Mouse (Mus musculus): ENCODE data around the gene Hivep3. TPM values are rescaled to one million over a fixed set of nuclear protein-coding genes. Genes with fewer than 3 reads are reported as not detected.
A peak's percentile ranks its signal among the peaks of the same experiment; 100 is the strongest.

Gene Hivep3
- polyA plus RNA-seq (2015; fragmentation: Nextera tagmentation; extraction: Ambion mirVana): 7.4 and 8.9 TPM in 2 replicates

DNA sequence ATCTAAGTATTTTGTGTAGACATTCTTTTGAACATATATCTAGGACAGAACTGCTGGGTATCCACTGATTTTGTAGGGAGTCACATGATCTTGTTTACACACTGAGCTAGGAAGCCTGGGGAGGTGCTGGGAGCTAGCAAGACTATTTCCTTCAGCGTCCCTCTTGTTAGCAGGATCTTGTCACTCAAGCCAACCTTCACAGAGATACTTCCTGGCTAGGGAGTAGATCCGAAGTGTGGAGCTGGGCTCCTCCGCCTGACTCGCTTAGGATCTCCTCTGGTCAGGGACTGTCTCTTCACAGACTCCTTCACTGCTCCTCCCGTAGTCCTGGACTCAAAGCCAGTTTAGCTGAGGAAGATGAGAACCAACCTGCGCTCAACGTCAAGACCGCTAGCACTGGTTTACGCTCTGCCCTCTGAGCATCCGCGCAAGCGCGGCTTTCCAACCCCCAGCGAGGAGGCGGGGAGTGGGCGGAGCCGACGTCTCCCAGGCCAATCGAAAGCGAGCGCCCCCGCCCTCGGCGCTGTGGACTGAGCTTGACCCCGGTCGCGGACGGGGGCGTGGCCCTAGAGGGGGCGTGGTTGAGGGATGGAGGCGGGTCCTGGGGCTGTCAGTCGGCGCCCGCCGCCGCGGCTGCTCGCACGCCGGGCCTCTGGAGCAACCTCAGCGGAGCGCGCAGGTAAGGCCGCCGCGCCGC lies at the start of gene Hivep3:
Hivep3 (plus strand) TSS at position 601 of the 697 bp plus-strand sequence.
- H3K27me3 ChIP-seq: peaks cover 20% of the 10 kb centered on the region
- H3K36me3 ChIP-seq: no peaks in the 10 kb centered on the region
- peak within 1 kb of the TSS; percentile 90 for H3K4me3 ChIP-seq (replicated peaks)
- H3K27ac ChIP-seq: peak within 1 kb of the TSS; percentile 85
- peak; percentile 98 for ATAC-seq (replicated peaks; ENCODE audit: low FRiP score)
- peak within 1 kb of the TSS; percentile 80 for H3K9ac ChIP-seq
- H3K9me3 ChIP-seq (replicated peaks): no peaks in the 10 kb centered on the region
- peaks cover 15% of the 10 kb centered on the region for H3K4me1 ChIP-seq
- peak within 1 kb of the TSS; percentile 99 for H3K4me2 ChIP-seq
- WGBS: under 1% methylated on average over 47 of the region's 47 CpGs

DNA sequence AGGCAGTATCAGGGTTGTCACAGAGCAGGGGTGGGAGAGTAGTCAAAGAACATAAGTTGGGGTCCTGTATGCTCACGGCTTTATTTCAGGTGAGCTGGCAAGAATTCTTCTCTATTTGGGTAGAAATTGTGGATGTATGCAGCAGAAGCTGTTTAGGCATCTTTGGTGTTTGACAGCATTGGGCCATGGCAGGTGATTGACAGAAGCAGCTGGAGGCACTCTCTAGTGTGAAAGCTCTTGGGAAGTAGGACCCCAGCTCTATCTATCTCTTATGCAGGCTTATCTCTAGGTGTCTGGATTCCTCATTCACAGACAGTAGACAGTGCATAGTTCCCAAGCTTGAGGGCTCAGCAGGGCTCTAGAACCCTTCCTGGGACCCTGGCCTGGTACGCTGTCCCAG lies 47.8 kb upstream of the Hivep3 start:
- Histone ChIP-seq H3K36me3 (no peaks in the 10 kb centered on the region), H3K27ac (no peak overlapping the region), H3K9me3 (replicated peaks) (no peaks in the 10 kb centered on the region), H3K4me2 (no peak overlapping the region), H3K9ac (no peak overlapping the region), H3K4me1 (no peaks in the 10 kb centered on the region), H3K27me3 (no peaks in the 10 kb centered on the region), H3K4me3 (replicated peaks) (no peak overlapping the region)
- no peak for ATAC-seq (replicated peaks; ENCODE audit: low FRiP score)
- 92% methylated on average over 2 of the region's 2 CpGs for WGBS

DNA sequence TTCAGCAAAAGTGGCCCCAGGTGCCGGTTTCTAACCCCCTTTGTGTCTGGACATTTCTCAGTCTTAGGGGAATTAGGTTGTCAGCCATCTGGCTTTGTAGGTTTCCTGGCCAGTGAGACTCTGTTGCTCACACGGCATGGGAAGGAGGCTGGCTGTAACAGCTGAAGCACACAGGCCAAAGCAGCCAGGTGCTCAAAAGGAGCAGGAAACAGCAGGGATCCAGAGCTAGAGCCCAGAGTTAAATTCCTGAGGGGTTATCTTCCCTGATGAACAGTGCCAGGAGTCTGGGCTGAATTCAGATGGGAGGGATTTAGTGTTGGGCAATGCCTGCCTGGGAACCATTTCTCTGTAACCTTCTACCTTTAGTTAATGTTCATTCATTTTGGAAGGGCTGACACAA lies 35.2 kb upstream of the Hivep3 start:
- Histone ChIP-seq H3K9ac (no peak overlapping the region), H3K9me3 (replicated peaks) (no peaks in the 10 kb centered on the region), H3K4me3 (replicated peaks) (no peak overlapping the region), H3K27me3 (no peaks in the 10 kb centered on the region), H3K4me2 (no peak overlapping the region), H3K36me3 (no peaks in the 10 kb centered on the region), H3K27ac (no peak overlapping the region), H3K4me1 (no peaks in the 10 kb centered on the region)
- no peak for ATAC-seq (replicated peaks; ENCODE audit: low FRiP score)
- WGBS: 51% methylated on average over 2 of the region's 2 CpGs

GRCm38 (mm10) chr4:119701269-119701954 lies 32.2 kb upstream of the Hivep3 start:
- Histone ChIP-seq H3K36me3 (no peaks in the 10 kb centered on the region), H3K9me3 (replicated peaks) (no peaks in the 10 kb centered on the region), H3K4me3 (replicated peaks) (no peak overlapping the region), H3K27me3 (no peaks in the 10 kb centered on the region), H3K27ac (no peak overlapping the region), H3K4me1 (no peaks in the 10 kb centered on the region), H3K9ac (no peak overlapping the region), H3K4me2 (no peak overlapping the region)
- 87% methylated on average over 11 of the region's 11 CpGs for WGBS
- no peak for ATAC-seq (replicated peaks; ENCODE audit: low FRiP score)

- WGBS: 88% methylated on average over 8 of the region's 8 CpGs
Observed at GRCm38 (mm10) chr4:119703965-119704364, 29.6 kb upstream of the Hivep3 start.

DNA sequence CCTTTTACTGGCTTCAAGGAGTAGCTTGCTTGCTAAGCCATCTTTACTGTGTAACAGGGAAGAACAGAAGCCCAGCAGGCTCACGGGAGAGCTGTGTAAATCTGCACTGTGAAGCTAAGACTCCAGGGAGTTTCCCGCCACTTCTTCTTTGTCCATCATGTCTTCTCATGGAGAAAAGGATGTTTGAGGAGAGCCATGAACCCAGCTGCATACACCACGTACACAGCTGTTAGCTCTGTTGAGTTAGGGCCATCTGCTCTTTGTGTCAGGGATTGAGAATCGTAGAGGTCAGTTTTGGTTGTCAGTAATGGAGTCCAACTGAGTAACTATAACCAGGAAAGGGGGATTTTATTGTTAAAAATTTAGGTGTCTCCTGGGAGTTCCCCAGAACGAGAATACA lies 26.3 kb upstream of the Hivep3 start:
- Histone ChIP-seq H3K4me2 (no peak overlapping the region), H3K4me1 (peaks cover 3% of the 10 kb centered on the region; the same call in 1 of the 2 replicates), H3K27me3 (no peaks in the 10 kb centered on the region), H3K27ac (no peak overlapping the region), H3K9ac (no peak overlapping the region), H3K9me3 (replicated peaks) (no peaks in the 10 kb centered on the region), H3K4me3 (replicated peaks) (no peak overlapping the region), H3K36me3 (no peaks in the 10 kb centered on the region)
- WGBS: 57% methylated on average over 5 of the region's 5 CpGs
- ATAC-seq (replicated peaks; ENCODE audit: low FRiP score): no peak

More at GRCm38 (mm10) chr4:119703965-119704364, 29.6 kb upstream of the Hivep3 start:
- ATAC-seq (replicated peaks; ENCODE audit: low FRiP score): no peak
- no peak overlapping the region for H3K9ac ChIP-seq
- H3K27me3 ChIP-seq: no peaks in the 10 kb centered on the region
- no peaks in the 10 kb centered on the region for H3K9me3 ChIP-seq (replicated peaks)
- peaks cover 3% of the 10 kb centered on the region; the same call in 1 of the 2 replicates for H3K4me1 ChIP-seq
- no peak overlapping the region for H3K4me2 ChIP-seq
- no peak overlapping the region for H3K27ac ChIP-seq
- no peak overlapping the region for H3K4me3 ChIP-seq (replicated peaks)
- H3K36me3 ChIP-seq: no peaks in the 10 kb centered on the region

DNA sequence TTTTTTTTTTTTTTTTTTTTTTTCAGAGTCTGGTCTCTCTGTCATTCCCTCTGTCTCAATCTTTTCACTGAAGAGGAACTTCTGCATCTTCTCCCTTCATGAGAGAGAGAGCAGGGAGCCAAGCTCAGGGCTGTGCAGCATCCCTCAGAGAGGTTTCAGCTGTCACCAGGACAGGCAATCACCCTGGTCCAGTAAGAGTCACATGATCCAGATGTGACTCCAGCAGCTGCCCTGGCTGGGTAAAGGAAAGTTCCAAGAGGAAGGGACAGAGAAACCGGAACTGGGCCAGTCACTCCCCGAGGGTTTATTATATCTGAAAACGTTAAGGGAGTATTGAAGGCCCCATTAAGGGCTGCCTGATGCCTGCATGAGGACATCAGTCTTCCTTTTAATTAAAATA lies 25.8 kb upstream of the Hivep3 start:
- ATAC-seq (replicated peaks; ENCODE audit: low FRiP score): no peak; the same call in 1 of the 2 replicates
- H3K9ac ChIP-seq: no peak overlapping the region
- no peak overlapping the region for H3K4me3 ChIP-seq (replicated peaks)
- H3K27ac ChIP-seq: no peak overlapping the region
- H3K4me1 ChIP-seq: peaks cover 3% of the 10 kb centered on the region; the same call in 1 of the 2 replicates
- H3K4me2 ChIP-seq: no peak overlapping the region
- no peaks in the 10 kb centered on the region for H3K9me3 ChIP-seq (replicated peaks)
- H3K27me3 ChIP-seq: no peaks in the 10 kb centered on the region
- no peaks in the 10 kb centered on the region for H3K36me3 ChIP-seq
- 8% methylated on average over 3 of the region's 3 CpGs for WGBS

DNA sequence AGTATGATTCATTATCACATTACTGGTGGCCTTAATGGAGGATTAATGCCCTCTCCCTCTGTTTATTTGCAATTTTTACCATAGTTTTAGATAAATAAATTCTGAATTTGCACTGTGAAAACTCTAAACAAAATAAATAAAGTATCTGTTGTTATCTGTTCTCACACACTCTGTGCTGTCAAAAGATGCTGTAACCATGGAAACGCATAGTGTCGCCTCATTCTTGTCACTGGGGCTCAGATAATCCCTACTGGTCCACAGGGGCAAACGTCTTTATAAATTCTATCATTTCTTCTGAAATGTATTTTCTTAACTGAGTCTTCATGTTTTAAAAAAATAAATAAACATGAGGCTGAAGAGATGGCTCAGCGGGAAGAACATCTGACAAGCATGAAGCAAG lies 23.4 kb upstream of the Hivep3 start:
- Histone ChIP-seq H3K4me1 (peaks cover 3% of the 10 kb centered on the region; the same call in 1 of the 2 replicates), H3K27me3 (no peaks in the 10 kb centered on the region), H3K36me3 (no peaks in the 10 kb centered on the region), H3K27ac (no peak overlapping the region), H3K9ac (no peak overlapping the region), H3K4me3 (replicated peaks) (no peak overlapping the region), H3K4me2 (no peak overlapping the region), H3K9me3 (replicated peaks) (no peaks in the 10 kb centered on the region)
- no peak for ATAC-seq (replicated peaks; ENCODE audit: low FRiP score)
- WGBS: 75% methylated on average over 4 of the region's 4 CpGs

DNA sequence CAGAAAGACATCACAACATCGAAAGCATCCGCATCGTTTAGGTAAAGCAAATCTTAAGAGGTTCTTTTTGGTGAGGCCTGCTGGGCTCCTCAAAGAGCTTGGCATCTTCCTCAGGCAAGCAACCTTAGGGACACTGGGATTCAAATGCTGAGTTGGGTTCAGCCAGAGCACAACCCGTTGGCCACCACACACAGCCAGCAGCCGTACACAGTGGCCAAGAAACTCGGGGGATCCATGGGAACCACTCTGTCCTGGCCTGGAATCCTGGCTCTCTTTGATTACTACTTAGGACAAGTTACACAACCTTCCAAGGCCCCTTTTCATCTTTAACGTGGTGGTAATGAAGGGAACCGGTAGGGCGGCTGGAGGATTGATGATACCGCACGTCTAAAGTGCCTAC lies 16.1 kb upstream of the Hivep3 start:
- no peaks in the 10 kb centered on the region for H3K4me1 ChIP-seq
- H3K4me2 ChIP-seq: no peak overlapping the region
- WGBS: 80% methylated on average over 11 of the region's 11 CpGs
- no peak for ATAC-seq (replicated peaks; ENCODE audit: low FRiP score)
- no peaks in the 10 kb centered on the region for H3K9me3 ChIP-seq (replicated peaks)
- no peak overlapping the region for H3K4me3 ChIP-seq (replicated peaks)
- H3K27me3 ChIP-seq: no peaks in the 10 kb centered on the region
- no peaks in the 10 kb centered on the region for H3K36me3 ChIP-seq
- H3K27ac ChIP-seq: no peak overlapping the region
- H3K9ac ChIP-seq: no peak overlapping the region

- Histone ChIP-seq H3K4me3 (replicated peaks) (no peak overlapping the region), H3K27me3 (0 out of 2 replicates have a peak, but pooled peaks cover 2% of the 10 kb centered on the region), H3K9ac (no peak overlapping the region), H3K4me1 (no peaks in the 10 kb centered on the region), H3K4me2 (no peak overlapping the region), H3K36me3 (no peaks in the 10 kb centered on the region), H3K27ac (no peak overlapping the region), H3K9me3 (replicated peaks) (no peaks in the 10 kb centered on the region)
- ATAC-seq (replicated peaks; ENCODE audit: low FRiP score): no peak
- 84% methylated on average over 3 of the region's 3 CpGs for whole genome bisulfite sequencing
Observed at GRCm38 (mm10) chr4:119721531-119721930, 12.1 kb upstream of the Hivep3 start.

GRCm38 (mm10) chr4:119726074-119726473 lies 7.5 kb upstream of the Hivep3 start:
- Histone ChIP-seq H3K4me3 (replicated peaks) (no peak overlapping the region), H3K9me3 (replicated peaks) (no peaks in the 10 kb centered on the region), H3K4me2 (no peak overlapping the region), H3K9ac (no peak overlapping the region), H3K36me3 (no peaks in the 10 kb centered on the region), H3K27ac (no peak overlapping the region), H3K4me1 (no peaks in the 10 kb centered on the region), H3K27me3 (0 out of 2 replicates have a peak, but pooled peaks cover 7% of the 10 kb centered on the region)
- 54% methylated on average over 5 of the region's 5 CpGs for WGBS
- ATAC-seq (replicated peaks; ENCODE audit: low FRiP score): no peak

GRCm38 (mm10) chr4:119727871-119728270 lies 5.7 kb upstream of the Hivep3 start:
- 70% methylated on average over 2 of the region's 2 CpGs for WGBS
- no peak overlapping the region for H3K27ac ChIP-seq
- 0 out of 2 replicates have a peak, but pooled peaks cover 7% of the 10 kb centered on the region for H3K27me3 ChIP-seq
- H3K4me3 ChIP-seq (replicated peaks): no peak overlapping the region
- no peaks in the 10 kb centered on the region for H3K9me3 ChIP-seq (replicated peaks)
- peaks cover under 1% of the 10 kb centered on the region; the same call in 1 of the 2 replicates for H3K4me1 ChIP-seq
- no peak overlapping the region for H3K4me2 ChIP-seq
- no peak overlapping the region for H3K9ac ChIP-seq
- ATAC-seq (replicated peaks; ENCODE audit: low FRiP score): no peak
- no peaks in the 10 kb centered on the region for H3K36me3 ChIP-seq

Data from kidney, embryonic 15.5 days (tissue).